Mouse (Mus musculus) hindbrain, embryonic 15.5 days (tissue): ENCODE measurements around the gene Myo1h. TPM values are rescaled to one million over a fixed set of nuclear protein-coding genes. Genes with fewer than 3 reads are reported as not detected.

ENCODE experiments used
- ATAC-seq: fragments of 200-750 bp; cut with Nextera tagmentation; 2 replicates; pipeline ENCODE4 v1.8.0; 2017; ENCODE audit warnings: low read depth, moderate number of reproducible peaks, moderate TSS enrichment; ENCODE audit not compliant: low FRiP score
- H3K27ac ChIP-seq: fragments of 300-500 bp; sonication (generic); replicated peaks from 2 replicates; pipeline ENCODE4 v1.5.1; 2015; ENCODE audit warnings: mild to moderate bottlenecking, inconsistent platforms
- H3K27me3 ChIP-seq: fragments of 300-500 bp; sonication (generic); 2 replicates; pipeline ENCODE4 v1.6.1; 2015; ENCODE audit warnings: control low read depth, inconsistent platforms
- H3K36me3 ChIP-seq: fragments of 300-500 bp; sonication (generic); 2 replicates; pipeline ENCODE4 v1.6.1; 2015; ENCODE audit warnings: control low read depth, inconsistent platforms
- H3K4me1 ChIP-seq: fragments of 300-500 bp; sonication (generic); replicated peaks from 2 replicates; pipeline ENCODE4 v1.6.1; 2015; ENCODE audit warnings: control low read depth, inconsistent platforms
- H3K4me2 ChIP-seq: fragments of 300-500 bp; sonication (generic); 2 replicates; pipeline ENCODE4 v1.6.1; 2015; ENCODE audit warnings: moderate library complexity, mild to moderate bottlenecking, inconsistent platforms
- H3K4me3 ChIP-seq: fragments of 300-500 bp; sonication (generic); 2 replicates; pipeline ENCODE4 v1.5.1; 2015; ENCODE audit warnings: mild to moderate bottlenecking, inconsistent platforms
- H3K9ac ChIP-seq: fragments of 300-500 bp; sonication (generic); 2 replicates; pipeline ENCODE4 v1.6.1; 2015; ENCODE audit warnings: inconsistent platforms
- H3K9me3 ChIP-seq: fragments of 300-500 bp; sonication (generic); 2 replicates; pipeline ENCODE4 v1.6.1; 2016; ENCODE audit warnings: control low read depth, inconsistent platforms
- WGBS: fragments of 180-500 bp; shearing (Covaris S2); methylation state at CpG from one replicate; pipeline ENCODE4 v1.1.7; 2015; 5-methylcytosine and 5-hydroxymethylcytosine counted together
- polyA plus RNA-seq: library from polyadenylated mRNA; unstranded; fragments of >200 nt; fragmentation: Nextera tagmentation; extraction: Ambion mirVana; gene quantifications from 2 replicates; pipeline ENCODE4 v1.2.1, GENCODE M21; 2015

Gene Myo1h
- polyA plus RNA-seq, 1 experiment from 2014 or later, result 0.60 TPM

GRCm38 (mm10) chr5:114343612-114344011 is 54.6 kb downstream of the Myo1h start:
- no peak for ATAC-seq
- 91% methylated on average over 7 of the region's 7 CpGs for WGBS
- no peaks in the 10 kb centered on the region for H3K36me3 ChIP-seq

GRCm38 (mm10) chr5:114345538-114345937 is 56.6 kb downstream of the Myo1h start:
- H3K27me3 ChIP-seq, result no peaks in the 10 kb centered on the region
- H3K4me2 ChIP-seq, result no peak overlapping the region
- no peak overlapping the region for H3K9ac ChIP-seq
- H3K4me1 ChIP-seq, result no peaks in the 10 kb centered on the region
- no peak for ATAC-seq
- no peaks in the 10 kb centered on the region for H3K36me3 ChIP-seq
- no peaks in the 10 kb centered on the region for H3K9me3 ChIP-seq
- no peak overlapping the region for H3K4me3 ChIP-seq
- no peak overlapping the region for H3K27ac ChIP-seq
- WGBS, result 68% methylated on average over 3 of the region's 3 CpGs

More at GRCm38 (mm10) chr5:114343612-114344011, 54.6 kb downstream of the Myo1h start:
- Histone ChIP-seq H3K4me2 (no peak overlapping the region), H3K9ac (no peak overlapping the region), H3K27ac (no peak overlapping the region), H3K4me1 (no peaks in the 10 kb centered on the region), H3K9me3 (no peaks in the 10 kb centered on the region), H3K4me3 (no peak overlapping the region), H3K27me3 (no peaks in the 10 kb centered on the region)

GRCm38 (mm10) chr5:114347005-114347404 is 58.0 kb downstream of the Myo1h start:
- Histone ChIP-seq H3K9me3 (no peaks in the 10 kb centered on the region), H3K27ac (no peak overlapping the region), H3K4me3 (no peak overlapping the region), H3K36me3 (no peaks in the 10 kb centered on the region), H3K27me3 (no peaks in the 10 kb centered on the region), H3K4me1 (no peaks in the 10 kb centered on the region), H3K9ac (no peak overlapping the region), H3K4me2 (no peak overlapping the region)
- no peak for ATAC-seq
- WGBS, result 88% methylated on average over 10 of the region's 10 CpGs

GRCm38 (mm10) chr5:114351490-114351889 is 62.5 kb downstream of the Myo1h start:
- WGBS, result 61% methylated on average over 10 of the region's 10 CpGs
- Histone ChIP-seq H3K9ac (no peak overlapping the region), H3K27ac (no peak overlapping the region), H3K4me2 (no peak overlapping the region), H3K4me1 (peaks cover under 1% of the 10 kb centered on the region; the same call in 1 of the 2 replicates), H3K27me3 (no peaks in the 10 kb centered on the region), H3K36me3 (no peaks in the 10 kb centered on the region), H3K9me3 (no peaks in the 10 kb centered on the region), H3K4me3 (no peak overlapping the region)
- ATAC-seq, result no peak

GRCm38 (mm10) chr5:114356250-114356935 is 67.4 kb downstream of the Myo1h start:
- H3K9ac ChIP-seq, result no peak overlapping the region
- no peaks in the 10 kb centered on the region for H3K27me3 ChIP-seq
- H3K9me3 ChIP-seq, result no peaks in the 10 kb centered on the region
- no peak overlapping the region for H3K4me2 ChIP-seq
- H3K27ac ChIP-seq, result no peak overlapping the region; the same call in 1 of the 2 replicates
- 0 out of 2 replicates have a peak, but pooled peaks have one; percentile 55 for ATAC-seq
- no peak overlapping the region for H3K4me3 ChIP-seq
- peaks cover 22% of the 10 kb centered on the region for H3K4me1 ChIP-seq
- peaks cover 1% of the 10 kb centered on the region; the same call in 1 of the 2 replicates for H3K36me3 ChIP-seq
- 29% methylated on average over 7 of the region's 7 CpGs for WGBS

- Histone ChIP-seq H3K27me3 (no peaks in the 10 kb centered on the region), H3K9me3 (no peaks in the 10 kb centered on the region), H3K4me3 (no peak overlapping the region), H3K9ac (no peak overlapping the region), H3K36me3 (peaks cover 6% of the 10 kb centered on the region; the same call in 1 of the 2 replicates), H3K4me2 (no peak overlapping the region), H3K4me1 (peaks cover 22% of the 10 kb centered on the region), H3K27ac (peak overlapping the region; percentile 13; the same call in 1 of the 2 replicates)
- ATAC-seq, result peak; percentile 40; the same call in 1 of the 2 replicates
- WGBS, result 48% methylated on average over 23 of the region's 23 CpGs
Observed at GRCm38 (mm10) chr5:114356936-114357751, 68.2 kb downstream of the Myo1h start.

GRCm38 (mm10) chr5:114358833-114359232 is 69.9 kb downstream of the Myo1h start:
- Histone ChIP-seq H3K36me3 (peaks cover 16% of the 10 kb centered on the region), H3K4me2 (no peak overlapping the region), H3K9ac (no peak overlapping the region), H3K27me3 (no peaks in the 10 kb centered on the region), H3K4me1 (peaks cover 22% of the 10 kb centered on the region), H3K4me3 (no peak overlapping the region), H3K27ac (0 out of 2 replicates have a peak overlapping the region, but pooled peaks have one; percentile 3), H3K9me3 (no peaks in the 10 kb centered on the region)
- no peak for ATAC-seq
- 60% methylated on average over 10 of the region's 10 CpGs for WGBS

GRCm38 (mm10) chr5:114359586-114359985 is 70.6 kb downstream of the Myo1h start:
- peaks cover 21% of the 10 kb centered on the region for H3K36me3 ChIP-seq
- H3K27me3 ChIP-seq, result no peaks in the 10 kb centered on the region
- 0 out of 2 replicates have a peak overlapping the region, but pooled peaks have one; percentile 3 for H3K27ac ChIP-seq
- no peak overlapping the region for H3K9ac ChIP-seq
- no peak for ATAC-seq
- peaks cover 22% of the 10 kb centered on the region for H3K4me1 ChIP-seq
- no peak overlapping the region for H3K4me2 ChIP-seq
- no peak overlapping the region for H3K4me3 ChIP-seq
- 68% methylated on average over 8 of the region's 8 CpGs for WGBS
- no peaks in the 10 kb centered on the region for H3K9me3 ChIP-seq

- no peaks in the 10 kb centered on the region for H3K27me3 ChIP-seq
- peaks cover 33% of the 10 kb centered on the region for H3K36me3 ChIP-seq
- peaks cover 22% of the 10 kb centered on the region for H3K4me1 ChIP-seq
- H3K9ac ChIP-seq, result no peak overlapping the region
- H3K9me3 ChIP-seq, result no peaks in the 10 kb centered on the region
- no peak overlapping the region for H3K4me3 ChIP-seq
- ATAC-seq, result no peak
- H3K27ac ChIP-seq, result no peak overlapping the region
- no peak overlapping the region for H3K4me2 ChIP-seq
- 83% methylated on average over 15 of the region's 15 CpGs for WGBS
Observed at GRCm38 (mm10) chr5:114360968-114361367, 72.0 kb downstream of the Myo1h start.

GRCm38 (mm10) chr5:114365043-114365752 is 76.2 kb downstream of the Myo1h start:
- no peak overlapping the region for H3K4me3 ChIP-seq
- WGBS, result 91% methylated on average over 23 of the region's 23 CpGs
- H3K4me1 ChIP-seq, result peaks cover 7% of the 10 kb centered on the region
- H3K9ac ChIP-seq, result no peak overlapping the region
- ATAC-seq, result no peak
- H3K27me3 ChIP-seq, result no peaks in the 10 kb centered on the region
- no peak overlapping the region for H3K4me2 ChIP-seq
- no peaks in the 10 kb centered on the region for H3K9me3 ChIP-seq
- H3K36me3 ChIP-seq, result peaks cover 70% of the 10 kb centered on the region
- no peak overlapping the region for H3K27ac ChIP-seq

GRCm38 (mm10) chr5:114368121-114368520 is 79.2 kb downstream of the Myo1h start:
- ATAC-seq, result no peak
- Histone ChIP-seq H3K27ac (no peak overlapping the region), H3K4me3 (no peak overlapping the region), H3K9ac (no peak overlapping the region), H3K27me3 (no peaks in the 10 kb centered on the region), H3K4me2 (no peak overlapping the region), H3K4me1 (peaks cover 30% of the 10 kb centered on the region), H3K36me3 (peaks cover 63% of the 10 kb centered on the region), H3K9me3 (no peaks in the 10 kb centered on the region)
- 95% methylated on average over 14 of the region's 14 CpGs for WGBS
